Mouse (Mus musculus): Measurements from ENCODE around the gene Sec61a1. TPM values are rescaled to one million over a fixed set of nuclear protein-coding genes. Genes with fewer than 3 reads are reported as not detected.

Sec61a1 gene
- total RNA-seq, 2 experiments from 2014 or later = 36.8 to 44.6 TPM

Other genes with a start within 250 kb of the Sec61a1 start
- 1 to 10 TPM; 8.5 to 8.9 TPM for gene Eefsec, start 72.4 kb downstream of the Sec61a1 start, total RNA-seq (2021)
- gene Ruvbl1, start 53.5 kb downstream of the Sec61a1 start, total RNA-seq (2021) = 10 to 100 TPM; 17.6 to 18.1 TPM
- 10 to 100 TPM; 42.6 to 44.1 TPM for gene Kbtbd12, start 119.0 kb upstream of the Sec61a1 start, total RNA-seq (2021)
- gene Mgll, start 205.5 kb upstream of the Sec61a1 start, total RNA-seq (2021) = 10 to 100 TPM; 92.7 to 96.6 TPM

Data from heart, adult 18-20 months (tissue).